Mouse (Mus musculus) liver, embryonic 11.5 days (tissue): ENCODE measurements around the gene Fbxw9. TPM values are rescaled to one million over a fixed set of nuclear protein-coding genes. Genes with fewer than 3 reads are reported as not detected.
A peak's percentile ranks its signal among the peaks of the same experiment; 100 is the strongest.

Experiments used
- ATAC-seq: fragments of 200-750 bp; cut with Nextera tagmentation; replicated peaks from 2 replicates; pipeline ENCODE4 v1.8.0; 2017; ENCODE audit warnings: moderate number of reproducible peaks, mild to moderate bottlenecking, moderate TSS enrichment, moderate library complexity; ENCODE audit not compliant: low FRiP score
- DNase-seq: peaks from one replicate; pipeline ENCODE4 v3.0.0-alpha.2; 2017; ENCODE audit warnings: low spot score
- H3K27ac ChIP-seq: fragments of 300-500 bp; sonication (generic); 2 replicates; pipeline ENCODE4 v1.5.1; 2014; ENCODE audit warnings: mild to moderate bottlenecking, low read depth, low read length, control low read depth
- H3K27me3 ChIP-seq: fragments of 300-500 bp; sonication (generic); replicated peaks from 2 replicates; pipeline ENCODE4 v1.6.1; 2014; ENCODE audit warnings: low read length, mixed read lengths; ENCODE audit not compliant: control insufficient read depth, insufficient read depth
- H3K36me3 ChIP-seq: fragments of 300-500 bp; sonication (generic); 2 replicates; pipeline ENCODE4 v1.6.1; 2014; ENCODE audit warnings: mild to moderate bottlenecking, low read length, moderate library complexity, mixed read lengths; ENCODE audit not compliant: control insufficient read depth, insufficient read depth
- H3K4me1 ChIP-seq: fragments of 300-500 bp; sonication (generic); replicated peaks from 2 replicates; pipeline ENCODE4 v1.6.1; 2014; ENCODE audit warnings: low read length, mixed read lengths; ENCODE audit not compliant: control insufficient read depth, insufficient read depth
- H3K4me2 ChIP-seq: fragments of 300-500 bp; sonication (generic); 2 replicates; pipeline ENCODE4 v1.6.1; 2014; ENCODE audit warnings: mild to moderate bottlenecking, control low read depth, moderate library complexity
- H3K4me3 ChIP-seq: fragments of 300-500 bp; sonication (generic); 2 replicates; pipeline ENCODE4 v1.5.1; 2014; ENCODE audit warnings: low read depth, low read length, control low read depth
- H3K9ac ChIP-seq: fragments of 300-500 bp; sonication (generic); 2 replicates; pipeline ENCODE4 v1.6.1; 2014; ENCODE audit warnings: low read depth, low read length, control low read depth
- H3K9me3 ChIP-seq: fragments of 300-500 bp; sonication (generic); 2 replicates; pipeline ENCODE4 v1.6.1; 2016; ENCODE audit warnings: low read length, inconsistent platforms, mixed read lengths; ENCODE audit not compliant: control insufficient read depth
- WGBS: fragments of 180-500 bp; shearing (Covaris S2); extraction: QIAGEN DNeasy Blood & Tissue Kit; methylation state at CpG from one replicate; pipeline ENCODE4 v1.1.7; 2014; 5-methylcytosine and 5-hydroxymethylcytosine counted together
- microRNA-seq: library from miRNA; unstranded; fragments of <30 nt; microRNA quantifications from one replicate; pipeline ENCODE4, GENCODE M21; 2017; ENCODE audit warnings: borderline number of aligned reads
- polyA plus RNA-seq: library from polyadenylated mRNA; unstranded; fragments of >200 nt; fragmentation: Nextera tagmentation; extraction: Ambion mirVana; gene quantifications from 2 replicates; pipeline ENCODE4 v1.2.1, GENCODE M21; 2014

Fbxw9 gene
- polyA plus RNA-seq, 1 experiment from 2014 or later = 17.4 TPM

DNA sequence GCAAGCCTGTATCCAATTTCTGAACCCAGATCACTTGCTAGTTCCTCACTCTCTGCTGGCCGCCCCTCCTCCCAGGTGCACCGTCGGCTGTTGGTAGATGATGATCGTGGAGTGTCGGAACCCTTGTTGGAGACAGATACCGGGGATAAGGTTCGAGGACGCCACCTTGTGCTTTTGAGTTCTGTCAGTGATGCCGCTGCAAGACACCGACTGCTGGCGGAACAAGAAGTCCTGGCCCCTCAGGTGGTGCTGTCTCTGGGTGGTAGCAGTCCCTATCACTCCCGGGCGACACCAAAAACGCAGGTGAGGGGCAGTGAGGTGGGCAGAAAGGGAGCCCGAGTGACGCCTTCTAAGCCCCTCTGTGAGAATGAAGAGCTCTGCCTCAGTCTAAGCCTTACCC is 36.3 kb downstream of the Fbxw9 start:
- Histone ChIP-seq H3K27ac (no peak overlapping the region), H3K4me1 (no peaks in the 10 kb centered on the region), H3K4me3 (no peak overlapping the region), H3K36me3 (peaks cover 14% of the 10 kb centered on the region; the same call in 1 of the 2 replicates), H3K4me2 (no peak overlapping the region), H3K27me3 (no peaks in the 10 kb centered on the region), H3K9me3 (no peaks in the 10 kb centered on the region), H3K9ac (no peak overlapping the region)
- WGBS = 87% methylated on average over 16 of the region's 16 CpGs
- ATAC-seq (no peak), DNase-seq (no peak)

DNA sequence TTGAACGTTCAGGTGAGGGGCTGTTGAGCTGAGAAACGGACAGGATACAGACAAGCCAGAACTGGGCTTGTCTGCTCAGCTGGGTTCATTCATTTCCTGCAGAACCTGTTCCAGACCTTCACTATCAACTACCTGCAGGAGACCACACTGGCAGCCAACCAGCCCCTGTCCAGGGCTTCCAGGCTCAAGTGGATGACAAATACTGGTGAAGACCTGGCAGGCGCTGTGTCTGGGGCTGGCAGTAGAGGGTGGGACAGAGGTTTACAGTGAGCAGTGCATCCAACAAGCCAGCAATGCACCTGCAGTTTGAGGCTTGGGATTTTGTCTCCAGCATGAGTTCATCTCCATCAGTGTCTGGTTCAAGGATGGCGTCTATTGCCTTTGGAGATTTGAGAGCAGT is 37.0 kb downstream of the Fbxw9 start:
- no peak overlapping the region for H3K4me2 ChIP-seq
- H3K27me3 ChIP-seq = no peaks in the 10 kb centered on the region
- 85% methylated on average over 4 of the region's 4 CpGs for WGBS
- H3K9me3 ChIP-seq = no peaks in the 10 kb centered on the region
- no peak overlapping the region for H3K27ac ChIP-seq
- no peak for DNase-seq
- no peak for ATAC-seq
- H3K9ac ChIP-seq = no peak overlapping the region
- no peak overlapping the region for H3K4me3 ChIP-seq
- H3K4me1 ChIP-seq = no peaks in the 10 kb centered on the region
- peaks cover 14% of the 10 kb centered on the region; the same call in 1 of the 2 replicates for H3K36me3 ChIP-seq

DNA sequence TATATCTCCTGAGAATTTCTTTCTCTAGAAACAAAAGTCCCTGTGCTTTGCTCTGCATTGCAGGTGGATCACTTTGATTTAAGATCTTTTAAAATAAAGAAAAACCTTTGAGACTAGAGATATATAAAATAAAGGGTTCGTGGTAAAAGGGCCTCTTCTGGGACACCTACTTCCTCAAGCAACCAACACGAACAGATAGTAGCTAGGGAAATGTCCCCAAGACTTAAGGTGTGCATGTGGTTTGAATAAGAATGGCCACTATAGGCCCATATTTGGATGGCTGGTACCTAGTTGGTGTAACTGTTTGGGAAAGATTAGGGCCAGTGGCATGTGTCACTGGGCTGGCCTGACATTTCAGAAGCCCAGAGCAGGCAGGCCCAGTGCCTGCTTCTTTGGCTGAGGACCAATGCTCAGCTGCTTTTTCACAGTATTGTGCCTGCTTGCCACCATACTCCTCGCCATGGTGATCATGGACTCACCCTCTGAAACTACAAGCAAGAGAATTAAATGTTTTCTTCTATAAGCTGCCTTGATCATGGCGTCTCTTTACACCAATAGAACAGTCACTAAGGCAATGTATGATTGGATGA is 40.3 kb downstream of the Fbxw9 start:
- Histone ChIP-seq H3K9me3 (no peaks in the 10 kb centered on the region), H3K27me3 (no peaks in the 10 kb centered on the region), H3K4me2 (no peak overlapping the region), H3K4me1 (no peaks in the 10 kb centered on the region), H3K4me3 (no peak overlapping the region), H3K9ac (no peak overlapping the region), H3K27ac (no peak overlapping the region), H3K36me3 (peaks cover 11% of the 10 kb centered on the region; the same call in 1 of the 2 replicates)
- 68% methylated on average over 4 of the region's 4 CpGs for WGBS
- ATAC-seq (no peak), DNase-seq (no peak)

DNA sequence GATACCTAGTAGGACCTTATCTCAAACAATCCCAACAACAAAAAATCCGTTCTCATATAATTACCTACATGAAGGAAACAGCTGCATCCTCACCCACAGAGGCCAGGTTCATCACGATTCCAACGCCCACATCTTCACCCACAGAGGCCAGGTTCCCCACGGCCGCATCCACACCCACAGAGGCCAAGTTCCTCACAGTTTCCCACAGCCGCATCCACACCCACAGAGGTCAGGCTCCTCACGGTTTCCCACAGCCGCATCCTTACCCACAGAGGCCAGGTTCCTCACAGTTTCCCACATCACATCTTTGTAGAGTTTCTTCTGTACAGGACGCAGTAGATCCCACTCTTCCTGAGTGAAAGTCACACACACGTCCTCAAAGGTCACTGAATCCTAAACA is 53.4 kb downstream of the Fbxw9 start:
- no peak for DNase-seq
- Histone ChIP-seq H3K36me3 (peaks cover 4% of the 10 kb centered on the region; the same call in 1 of the 2 replicates), H3K4me1 (no peaks in the 10 kb centered on the region), H3K4me3 (no peak overlapping the region), H3K9me3 (no peaks in the 10 kb centered on the region), H3K27ac (no peak overlapping the region), H3K9ac (no peak overlapping the region), H3K4me2 (no peak overlapping the region), H3K27me3 (no peaks in the 10 kb centered on the region)
- ATAC-seq = no peak
- 84% methylated on average over 10 of the region's 10 CpGs for WGBS

DNA sequence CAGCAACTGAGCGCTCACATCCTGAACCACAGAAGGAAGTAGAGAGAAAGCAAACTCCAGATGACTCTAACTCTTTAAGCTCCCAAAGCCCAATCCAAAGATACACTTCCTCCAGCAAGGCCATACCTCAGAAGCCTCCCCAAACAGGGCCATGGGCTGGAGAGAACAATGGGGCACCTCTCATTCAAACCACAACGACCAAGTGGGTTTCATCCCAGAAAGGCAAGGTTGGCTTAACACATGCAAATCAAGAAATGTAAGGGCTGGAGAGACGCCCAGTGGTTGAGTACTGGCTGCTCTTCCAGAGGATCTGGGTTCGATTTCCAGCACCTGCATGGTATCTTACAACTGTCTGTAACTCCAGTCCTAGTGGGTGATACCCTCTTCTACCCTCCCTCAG is 55.6 kb downstream of the Fbxw9 start:
- no peaks in the 10 kb centered on the region; the same call in 1 of the 2 replicates for H3K36me3 ChIP-seq
- DNase-seq (no peak), ATAC-seq (no peak)
- H3K4me1 ChIP-seq = no peaks in the 10 kb centered on the region
- no peak overlapping the region for H3K9ac ChIP-seq
- H3K27me3 ChIP-seq = no peaks in the 10 kb centered on the region
- H3K4me2 ChIP-seq = no peak overlapping the region
- WGBS = 62% methylated on average over 4 of the region's 4 CpGs
- H3K27ac ChIP-seq = no peak overlapping the region
- no peak overlapping the region for H3K4me3 ChIP-seq
- H3K9me3 ChIP-seq = no peaks in the 10 kb centered on the region

Small RNAs within 50 kb of the gene (microRNA-seq; reads per million reads assigned to microRNA genes)
- gene Gm23388 (37.0 reads per million, percentile 37 among the genes with 10 or more reads in this experiment), gene Mir7070 (2.8 reads per million)

Other genes with a start within 250 kb of the Fbxw9 start
- 4.5 and 4.9 TPM in 2 replicates for gene Dand5, start 237.2 kb upstream of the Fbxw9 start, polyA plus RNA-seq
- gene Gadd45gip1, start 228.5 kb upstream of the Fbxw9 start, polyA plus RNA-seq = 87.8 and 90.6 TPM in 2 replicates
- 188 and 191 TPM in 2 replicates for gene Rad23a, start 219.4 kb upstream of the Fbxw9 start, polyA plus RNA-seq
- gene Calr, start 213.1 kb upstream of the Fbxw9 start, polyA plus RNA-seq = 860 and 893 TPM in 2 replicates
- 130 TPM in 2 replicates for gene Farsa, start 203.1 kb upstream of the Fbxw9 start, polyA plus RNA-seq
- 144 and 160 TPM in 2 replicates for gene Syce2, start 187.9 kb upstream of the Fbxw9 start, polyA plus RNA-seq
- gene Gcdh, start 166.1 kb upstream of the Fbxw9 start, polyA plus RNA-seq = 53.5 and 56.7 TPM in 2 replicates
- gene Klf1, start 158.1 kb upstream of the Fbxw9 start, polyA plus RNA-seq = 458 and 504 TPM in 2 replicates
- gene Dnase2a, start 151.5 kb upstream of the Fbxw9 start, polyA plus RNA-seq = 11.5 and 12.7 TPM in 2 replicates
- gene Mast1, start 122.7 kb upstream of the Fbxw9 start, polyA plus RNA-seq = 0.14 and 0.29 TPM in 2 replicates
- 0.22 and 0.49 TPM in 2 replicates for gene Rtbdn, start 113.1 kb upstream of the Fbxw9 start, polyA plus RNA-seq
- gene Gm49661, start 90.6 kb upstream of the Fbxw9 start, polyA plus RNA-seq = not detected in 2 replicates
- 1,398 and 1,409 TPM in 2 replicates for gene Prdx2, start 90.5 kb upstream of the Fbxw9 start, polyA plus RNA-seq
- gene Rnaseh2a, start 90.3 kb upstream of the Fbxw9 start, polyA plus RNA-seq = 195 and 197 TPM in 2 replicates
- gene Junb, start 81.3 kb upstream of the Fbxw9 start, polyA plus RNA-seq = 21.1 and 23.2 TPM in 2 replicates
- 15.5 and 16.7 TPM in 2 replicates for gene Hook2, start 69.5 kb upstream of the Fbxw9 start, polyA plus RNA-seq
- 0.13 TPM in 1 of 2 replicates, not detected in the other for gene Best2, start 45.5 kb upstream of the Fbxw9 start, polyA plus RNA-seq
- gene Asna1, start 34.8 kb upstream of the Fbxw9 start, polyA plus RNA-seq = 100 and 103 TPM in 2 replicates
- 126 and 138 TPM in 2 replicates for gene Trir, start 33.2 kb upstream of the Fbxw9 start, polyA plus RNA-seq
- gene Tnpo2, start 23.1 kb upstream of the Fbxw9 start, polyA plus RNA-seq = 17.7 and 19.3 TPM in 2 replicates
- gene Gm5741, start 7.9 kb downstream of the Fbxw9 start, polyA plus RNA-seq = not detected in 2 replicates
- gene Dhps, start 11.7 kb downstream of the Fbxw9 start, polyA plus RNA-seq = 72.5 and 73.8 TPM in 2 replicates
- 103 and 105 TPM in 2 replicates for gene Wdr83os, start 20.7 kb downstream of the Fbxw9 start, polyA plus RNA-seq
- 46.4 and 50.4 TPM in 2 replicates for gene Wdr83, start 21.3 kb downstream of the Fbxw9 start, polyA plus RNA-seq
- 38.6 and 40.3 TPM in 2 replicates for gene Man2b1, start 23.2 kb downstream of the Fbxw9 start, polyA plus RNA-seq
- gene Zfp791, start 63.0 kb downstream of the Fbxw9 start, polyA plus RNA-seq = 0.71 and 1.1 TPM in 2 replicates
- gene Cks1brt, start 91.9 kb downstream of the Fbxw9 start, polyA plus RNA-seq = not detected in 2 replicates
- not detected in 2 replicates for gene Olfr371, start 165.9 kb downstream of the Fbxw9 start, polyA plus RNA-seq
- 165 and 170 TPM in 2 replicates for gene Orc6, start 239.6 kb downstream of the Fbxw9 start, polyA plus RNA-seq
- gene Vps35, start 239.7 kb downstream of the Fbxw9 start, polyA plus RNA-seq = 142 and 178 TPM in 2 replicates